Mouse (Mus musculus) intestine, embryonic 15.5 days (tissue): ENCODE data around the gene Sez6l. TPM values are rescaled to one million over a fixed set of nuclear protein-coding genes. Genes with fewer than 3 reads are reported as not detected.

Experiments used
- ATAC-seq: fragments of 200-750 bp; cut with Nextera tagmentation; 2 replicates; pipeline ENCODE4 v1.8.0; 2017; ENCODE audit warnings: moderate TSS enrichment, moderate library complexity
- H3K27ac ChIP-seq: fragments of 300-500 bp; sonication (generic); 2 replicates; pipeline ENCODE4 v1.5.1; 2015; ENCODE audit warnings: mild to moderate bottlenecking, inconsistent platforms
- H3K27me3 ChIP-seq: fragments of 300-500 bp; sonication (generic); replicated peaks from 2 replicates; pipeline ENCODE4 v1.6.1; 2015; ENCODE audit warnings: inconsistent platforms
- H3K36me3 ChIP-seq: fragments of 300-500 bp; sonication (generic); 2 replicates; pipeline ENCODE4 v1.6.1; 2015; ENCODE audit warnings: inconsistent platforms
- H3K4me1 ChIP-seq: fragments of 300-500 bp; sonication (generic); replicated peaks from 2 replicates; pipeline ENCODE4 v1.6.1; 2015; ENCODE audit warnings: inconsistent platforms
- H3K4me2 ChIP-seq: fragments of 300-500 bp; sonication (generic); replicated peaks from 2 replicates; pipeline ENCODE4 v1.6.1; 2015; ENCODE audit warnings: mild to moderate bottlenecking, inconsistent platforms
- H3K4me3 ChIP-seq: fragments of 300-500 bp; sonication (generic); replicated peaks from 2 replicates; pipeline ENCODE4 v1.5.1; 2015; ENCODE audit warnings: inconsistent platforms
- H3K9ac ChIP-seq: fragments of 300-500 bp; sonication (generic); 2 replicates; pipeline ENCODE4 v1.6.1; 2015; ENCODE audit warnings: inconsistent platforms
- H3K9me3 ChIP-seq: fragments of 300-500 bp; sonication (generic); 2 replicates; pipeline ENCODE4 v1.6.1; 2016; ENCODE audit warnings: inconsistent platforms
- WGBS: fragments of 180-500 bp; shearing (Covaris S2); methylation state at CpG from one replicate; pipeline ENCODE4 v1.1.7; 2015; 5-methylcytosine and 5-hydroxymethylcytosine counted together
- polyA plus RNA-seq: library from polyadenylated mRNA; unstranded; fragments of >200 nt; fragmentation: Nextera tagmentation; extraction: Ambion mirVana; gene quantifications from 2 replicates; pipeline ENCODE4 v1.2.1, GENCODE M21; 2015

Sez6l gene
- polyA plus RNA-seq, 1 experiment from 2014 or later: 2.0 TPM

DNA sequence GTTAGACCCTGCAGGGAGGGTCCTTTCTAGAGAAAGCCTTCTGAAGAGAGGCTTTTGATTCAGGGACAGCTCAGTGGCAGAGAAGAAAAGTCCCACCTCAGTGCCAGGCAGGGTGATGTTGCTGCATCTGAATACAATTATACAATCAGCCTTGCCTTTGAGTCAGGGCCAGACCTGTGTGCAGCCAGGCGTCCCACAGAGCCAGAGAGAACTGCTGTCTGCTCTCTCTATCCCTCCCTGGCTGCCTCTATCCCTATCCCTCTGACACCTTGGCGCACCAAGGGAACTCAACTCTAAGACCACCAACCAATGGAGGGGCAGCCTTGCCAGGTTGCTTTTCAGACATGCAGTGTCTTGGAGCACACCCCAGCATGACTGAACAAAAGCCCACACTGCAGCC lies 75.6 kb downstream of the Sez6l start:
- WGBS: 80% methylated on average over 2 of the region's 2 CpGs
- H3K27ac ChIP-seq: no peak overlapping the region
- H3K4me2 ChIP-seq: no peak overlapping the region
- no peak overlapping the region for H3K4me3 ChIP-seq
- no peaks in the 10 kb centered on the region for H3K27me3 ChIP-seq
- no peaks in the 10 kb centered on the region for H3K4me1 ChIP-seq
- no peaks in the 10 kb centered on the region for H3K36me3 ChIP-seq
- no peak overlapping the region for H3K9ac ChIP-seq
- no peaks in the 10 kb centered on the region for H3K9me3 ChIP-seq
- ATAC-seq: no peak

- peak; percentile 52 for ATAC-seq
- no peaks in the 10 kb centered on the region for H3K36me3 ChIP-seq
- 44% methylated on average over 8 of the region's 8 CpGs for WGBS
- H3K4me2 ChIP-seq: no peak overlapping the region
- H3K9ac ChIP-seq: no peak overlapping the region
- H3K4me1 ChIP-seq: no peaks in the 10 kb centered on the region
- H3K4me3 ChIP-seq: no peak overlapping the region
- H3K9me3 ChIP-seq: no peaks in the 10 kb centered on the region
- H3K27me3 ChIP-seq: no peaks in the 10 kb centered on the region
- no peak overlapping the region for H3K27ac ChIP-seq
Observed at GRCm38 (mm10) chr5:112499918-112500682, 76.9 kb downstream of the Sez6l start.

GRCm38 (mm10) chr5:112498921-112499917 lies 77.8 kb downstream of the Sez6l start:
- WGBS: 60% methylated on average over 13 of the region's 13 CpGs
- H3K27ac ChIP-seq: peak overlapping the region; percentile 55
- no peaks in the 10 kb centered on the region for H3K9me3 ChIP-seq
- no peak overlapping the region for H3K9ac ChIP-seq
- H3K36me3 ChIP-seq: no peaks in the 10 kb centered on the region
- no peak overlapping the region for H3K4me3 ChIP-seq
- no peaks in the 10 kb centered on the region for H3K27me3 ChIP-seq
- H3K4me2 ChIP-seq: peak overlapping the region; percentile 19; the same call in 1 of the 2 replicates
- peak; percentile 91 for ATAC-seq
- H3K4me1 ChIP-seq: no peaks in the 10 kb centered on the region

DNA sequence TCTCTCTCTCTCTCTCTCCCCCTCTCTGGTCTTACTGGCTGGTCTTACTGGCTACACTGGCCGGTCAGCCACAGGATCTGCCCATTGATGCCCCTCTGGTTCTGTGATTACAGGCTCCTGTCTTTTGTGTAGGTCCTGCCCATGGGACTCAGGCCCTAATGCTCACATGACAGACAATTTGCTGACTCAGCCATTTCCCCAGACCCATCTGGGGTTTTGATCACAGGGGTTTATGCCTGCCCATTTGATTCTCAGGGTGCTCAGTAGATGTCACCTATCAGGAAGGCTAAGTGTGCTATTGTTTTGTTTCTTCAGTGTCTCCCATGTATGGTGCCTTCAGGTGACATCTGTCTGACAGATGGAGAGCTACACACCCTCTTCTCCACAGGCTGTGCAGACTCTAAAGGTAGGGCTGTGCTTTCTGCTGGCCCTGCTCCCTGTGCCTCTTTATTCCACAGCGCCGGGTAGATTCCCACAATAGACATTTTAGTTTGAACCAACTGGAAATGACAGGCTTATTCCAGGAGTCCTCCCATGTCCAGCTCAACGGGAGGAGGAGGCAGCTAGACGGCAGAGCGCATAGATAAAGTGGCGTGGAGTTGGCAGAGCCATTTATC lies 80.1 kb downstream of the Sez6l start:
- H3K4me3 ChIP-seq: no peak overlapping the region
- H3K36me3 ChIP-seq: no peaks in the 10 kb centered on the region
- no peaks in the 10 kb centered on the region for H3K27me3 ChIP-seq
- no peak overlapping the region for H3K9ac ChIP-seq
- no peak overlapping the region for H3K4me2 ChIP-seq
- H3K9me3 ChIP-seq: no peaks in the 10 kb centered on the region
- WGBS: 78% methylated on average over 7 of the region's 7 CpGs
- no peak for ATAC-seq
- no peaks in the 10 kb centered on the region for H3K4me1 ChIP-seq
- no peak overlapping the region for H3K27ac ChIP-seq

- Histone ChIP-seq H3K4me3 (no peak overlapping the region), H3K27ac (no peak overlapping the region), H3K9me3 (no peaks in the 10 kb centered on the region), H3K4me2 (peak overlapping the region; percentile 20; the same call in 1 of the 2 replicates), H3K36me3 (no peaks in the 10 kb centered on the region), H3K4me1 (no peaks in the 10 kb centered on the region), H3K27me3 (no peaks in the 10 kb centered on the region), H3K9ac (no peak overlapping the region)
- ATAC-seq: peak; percentile 70
- 31% methylated on average over 11 of the region's 11 CpGs for WGBS
Observed at GRCm38 (mm10) chr5:112493492-112493891, 83.5 kb downstream of the Sez6l start.

DNA sequence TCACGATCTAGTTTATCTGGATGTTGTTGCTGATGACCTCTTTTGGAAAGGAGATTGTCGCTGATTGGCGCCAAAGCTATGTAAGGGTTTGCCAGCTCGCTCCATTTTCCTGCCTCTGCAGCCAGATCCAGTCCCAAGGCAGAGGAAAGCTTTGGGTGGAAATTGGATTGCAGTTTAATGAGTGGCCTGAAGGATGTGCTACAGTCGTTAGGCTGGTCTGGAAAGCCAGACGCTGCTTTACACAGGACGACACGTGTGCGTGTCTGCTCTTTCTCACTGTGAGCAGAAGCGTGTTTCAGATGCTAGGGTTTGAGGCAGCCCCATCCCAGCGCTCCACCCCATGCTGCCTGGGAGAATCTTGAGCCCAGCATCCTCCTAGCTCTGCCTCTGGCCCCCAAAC lies 85.5 kb downstream of the Sez6l start:
- H3K4me2 ChIP-seq: no peak overlapping the region
- H3K27ac ChIP-seq: no peak overlapping the region
- no peaks in the 10 kb centered on the region for H3K9me3 ChIP-seq
- 51% methylated on average over 11 of the region's 11 CpGs for WGBS
- H3K4me3 ChIP-seq: no peak overlapping the region
- H3K36me3 ChIP-seq: no peaks in the 10 kb centered on the region
- H3K27me3 ChIP-seq: no peaks in the 10 kb centered on the region
- H3K4me1 ChIP-seq: no peaks in the 10 kb centered on the region
- no peak for ATAC-seq
- H3K9ac ChIP-seq: no peak overlapping the region

GRCm38 (mm10) chr5:112488101-112488776 lies 88.7 kb downstream of the Sez6l start:
- Histone ChIP-seq H3K9me3 (no peaks in the 10 kb centered on the region), H3K36me3 (no peaks in the 10 kb centered on the region), H3K9ac (no peak overlapping the region), H3K27ac (no peak overlapping the region), H3K27me3 (no peaks in the 10 kb centered on the region; the same call in 1 of the 2 replicates), H3K4me3 (no peak overlapping the region), H3K4me1 (no peaks in the 10 kb centered on the region), H3K4me2 (no peak overlapping the region)
- no peak for ATAC-seq
- WGBS: 70% methylated on average over 8 of the region's 8 CpGs

DNA sequence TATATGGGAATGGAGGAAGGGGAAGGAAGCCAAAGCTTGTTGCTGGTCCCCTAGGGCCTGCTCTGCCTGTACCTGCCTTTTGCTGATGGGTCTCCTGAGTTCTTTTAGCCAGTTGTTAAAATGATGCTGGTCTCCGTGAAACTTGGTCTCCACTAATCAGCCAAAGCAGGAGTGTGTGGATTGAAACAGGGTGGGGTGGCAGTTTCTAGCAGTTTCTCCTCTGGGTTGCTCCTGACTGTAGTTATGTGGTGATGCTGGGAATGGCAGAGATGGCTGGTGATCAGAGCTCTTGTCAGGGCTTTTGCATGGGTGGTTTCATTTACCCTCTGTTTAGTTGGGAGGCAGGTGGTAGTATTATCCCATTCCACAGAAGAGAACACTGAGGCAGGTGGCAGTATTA lies 89.5 kb downstream of the Sez6l start:
- ATAC-seq: no peak
- H3K36me3 ChIP-seq: no peaks in the 10 kb centered on the region
- H3K4me2 ChIP-seq: no peak overlapping the region
- no peak overlapping the region for H3K4me3 ChIP-seq
- no peak overlapping the region for H3K9ac ChIP-seq
- 86% methylated on average over 1 of the region's 1 CpGs for WGBS
- H3K27me3 ChIP-seq: no peaks in the 10 kb centered on the region; the same call in 1 of the 2 replicates
- H3K4me1 ChIP-seq: no peaks in the 10 kb centered on the region
- H3K9me3 ChIP-seq: no peaks in the 10 kb centered on the region
- H3K27ac ChIP-seq: no peak overlapping the region

- ATAC-seq: no peak
- WGBS: 67% methylated on average over 5 of the region's 5 CpGs
Observed at GRCm38 (mm10) chr5:112486415-112486814, 90.6 kb downstream of the Sez6l start.

DNA sequence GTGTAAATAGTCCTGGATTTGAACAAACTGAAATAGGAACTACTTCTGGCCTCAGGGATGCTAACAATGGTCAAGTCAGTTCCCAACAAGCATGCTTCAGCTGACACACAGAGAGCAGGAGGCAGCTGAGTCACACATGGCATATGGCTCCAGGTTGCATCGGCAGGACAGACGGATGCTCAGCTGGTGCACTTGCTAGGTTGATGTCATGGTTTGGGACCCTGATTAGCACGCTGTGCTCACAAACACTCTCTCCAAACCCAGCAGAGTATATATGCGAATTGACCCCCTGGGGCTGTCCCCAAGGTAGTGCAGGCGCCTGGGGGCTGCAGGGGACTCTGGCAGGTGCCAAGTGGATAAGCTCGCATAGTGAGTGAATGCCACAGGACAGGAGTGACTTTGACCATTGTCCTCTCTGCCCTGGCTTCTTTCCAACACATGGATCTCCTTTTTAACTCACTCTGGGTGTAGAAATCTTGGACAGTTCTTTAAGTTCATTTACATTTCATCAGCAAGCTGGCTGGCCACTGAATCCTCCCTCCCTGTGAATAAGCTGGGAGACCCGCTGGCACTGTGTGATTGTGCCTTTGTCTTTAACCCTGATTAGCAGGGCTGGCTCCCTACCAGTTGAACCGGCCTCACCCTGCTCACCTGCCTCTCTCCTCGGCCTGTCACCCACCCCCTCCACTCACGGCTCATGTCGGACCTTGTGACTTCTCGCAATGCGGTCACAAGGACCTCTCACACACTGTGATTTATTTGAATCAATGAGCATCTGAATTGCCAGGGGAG lies 91.9 kb downstream of the Sez6l start:
- WGBS: 31% methylated on average over 13 of the region's 13 CpGs
- no peak overlapping the region for H3K4me2 ChIP-seq
- no peaks in the 10 kb centered on the region for H3K4me1 ChIP-seq
- H3K4me3 ChIP-seq: no peak overlapping the region
- H3K9me3 ChIP-seq: no peaks in the 10 kb centered on the region
- no peaks in the 10 kb centered on the region; the same call in 1 of the 2 replicates for H3K27me3 ChIP-seq
- ATAC-seq: 0 out of 2 replicates have a peak, but pooled peaks have one; percentile 31
- no peak overlapping the region for H3K27ac ChIP-seq
- H3K9ac ChIP-seq: no peak overlapping the region
- H3K36me3 ChIP-seq: no peaks in the 10 kb centered on the region

More at GRCm38 (mm10) chr5:112486415-112486814, 90.6 kb downstream of the Sez6l start:
- Histone ChIP-seq H3K4me3 (no peak overlapping the region), H3K27me3 (no peaks in the 10 kb centered on the region; the same call in 1 of the 2 replicates), H3K27ac (no peak overlapping the region), H3K36me3 (no peaks in the 10 kb centered on the region), H3K4me2 (no peak overlapping the region), H3K9ac (no peak overlapping the region), H3K4me1 (no peaks in the 10 kb centered on the region), H3K9me3 (no peaks in the 10 kb centered on the region)

DNA sequence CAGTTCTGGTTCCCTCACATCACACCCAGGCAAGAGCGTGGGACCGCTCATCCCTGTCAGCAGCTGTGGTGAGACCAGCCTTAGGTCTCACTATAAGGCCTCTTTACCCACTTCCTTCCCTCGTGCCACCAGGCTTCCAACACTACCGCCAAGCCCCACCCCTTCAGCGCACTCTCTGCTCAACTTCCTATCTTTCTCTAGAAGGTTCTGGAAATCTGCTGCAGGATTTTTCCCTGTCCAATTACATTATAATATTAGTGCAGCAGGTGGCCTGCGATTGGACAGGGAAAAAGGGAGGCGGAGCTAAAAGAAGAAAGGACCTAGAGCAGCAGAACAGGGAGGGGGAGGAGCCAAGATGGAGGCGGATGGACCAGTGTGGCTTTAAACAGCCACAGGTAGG lies 94.0 kb downstream of the Sez6l start:
- H3K27me3 ChIP-seq: peaks cover 2% of the 10 kb centered on the region; the same call in 1 of the 2 replicates
- WGBS: 78% methylated on average over 8 of the region's 8 CpGs
- no peak overlapping the region for H3K4me3 ChIP-seq
- no peaks in the 10 kb centered on the region for H3K9me3 ChIP-seq
- no peak overlapping the region for H3K9ac ChIP-seq
- H3K4me1 ChIP-seq: no peaks in the 10 kb centered on the region
- H3K4me2 ChIP-seq: no peak overlapping the region
- H3K36me3 ChIP-seq: no peaks in the 10 kb centered on the region
- no peak overlapping the region for H3K27ac ChIP-seq
- ATAC-seq: no peak
